Mouse (Mus musculus): ENCODE results near the gene Fuom. TPM values are rescaled to one million over a fixed set of nuclear protein-coding genes. Genes with fewer than 3 reads are reported as not detected.

The Fuom gene
- total RNA-seq, 2 experiments from 2014 or later = 51.9 to 52.7 TPM

- TF ChIP-seq CTCF (IDR thresholded peaks at IDR 0.05) = no peak
These were observed 54.4 kb downstream of the Fuom start for GRCm38 (mm10) chr7:140047811-140048311.

More at GRCm38 (mm10) chr7:140047811-140048311, 54.4 kb downstream of the Fuom start:
- no peak overlapping the region for H3K27ac ChIP-seq
- intact Hi-C loops (cut with DNase I) = no loop called here
- no peak for DNase-seq (ENCODE audit: extremely low spot score in 1 of 2, low spot score in 2 of 2)
- H3K4me3 ChIP-seq = peak overlapping the region; percentile 33

Other genes with a start within 250 kb of the Fuom start
- 10 to 100 TPM; 77.7 to 80.4 TPM for gene Kndc1, start 207.7 kb downstream of the Fuom start, total RNA-seq (2021)
- gene Utf1, start 158.7 kb downstream of the Fuom start, total RNA-seq (2021) = not detected
- gene 6430531B16Rik, start 123.7 kb downstream of the Fuom start, total RNA-seq (2021) = 1 to 10 TPM; 1.0 to 2.2 TPM
- 1 to 10 TPM; 3.1 to 3.9 TPM for gene Adam8, start 109.9 kb downstream of the Fuom start, total RNA-seq (2021)
- gene Zfp511, start 66.0 kb downstream of the Fuom start, total RNA-seq (2021) = 10 to 100 TPM; 25.8 to 26.0 TPM
- 10 to 100 TPM; 34.4 to 35.0 TPM for gene Tubgcp2, start 65.8 kb downstream of the Fuom start, total RNA-seq (2021)
- not detected for gene Msx3, start 53.4 kb downstream of the Fuom start, total RNA-seq (2021)
- gene Caly, start 19.9 kb downstream of the Fuom start, total RNA-seq (2021) = 100 to 1,000 TPM; 181 to 198 TPM
- not detected for gene Prap1, start 9.0 kb downstream of the Fuom start, total RNA-seq (2021)
- 1 to 10 TPM; 4.1 to 5.5 TPM for gene Paox, start 13.4 kb upstream of the Fuom start, total RNA-seq (2021)
- 10 to 100 TPM; 51.6 to 52.6 TPM for gene Echs1, start 14.0 kb upstream of the Fuom start, total RNA-seq (2021)
- gene Mtg1, start 35.1 kb upstream of the Fuom start, total RNA-seq (2021) = 10 to 100 TPM; 21.0 to 21.5 TPM
- 100 to 1,000 TPM; 135 to 144 TPM for gene Sprn, start 52.4 kb upstream of the Fuom start, total RNA-seq (2021)
- not detected for gene Olfr522, start 62.3 kb upstream of the Fuom start, total RNA-seq (2021)
- gene Olfr523, start 70.8 kb upstream of the Fuom start, total RNA-seq (2021) = under 1 TPM; 0.12 to 0.14 TPM
- not detected for gene Olfr524, start 103.5 kb upstream of the Fuom start, total RNA-seq (2021)
- under 1 TPM in 1 of 2 experiments, not detected in 1; 0.14 TPM for gene Cd163l1, start 115.8 kb upstream of the Fuom start, total RNA-seq (2021)
- under 1 TPM in 1 of 2 experiments, not detected in 1; 0.11 TPM for gene 5830411N06Rik, start 144.8 kb upstream of the Fuom start, total RNA-seq (2021)
- not detected for gene Olfr525, start 218.4 kb upstream of the Fuom start, total RNA-seq (2021)
- gene Olfr527, start 231.6 kb upstream of the Fuom start, total RNA-seq (2021) = not detected